Mouse (Mus musculus): ENCODE measurements at regions not wholly inside any gene's neighbourhood (a gene's known extent, or its start where the extent isn't known, plus 50 kb on each side); places are given as distances from the start of the nearest gene placed in this dataset.

GRCm38 (mm10) chr5:118355287-118355686 is 110.3 kb downstream of the 2410131K14Rik start:
- Histone ChIP-seq H3K4me3 (no peak overlapping the region), H3K27ac (no peak overlapping the region), H3K4me2 (no peak overlapping the region), H3K4me1 (peaks cover 14% of the 10 kb centered on the region), H3K36me3 (no peaks in the 10 kb centered on the region), H3K9me3 (replicated peaks) (0 out of 2 replicates have a peak, but pooled peaks cover 3% of the 10 kb centered on the region), H3K27me3 (replicated peaks) (peaks cover 18% of the 10 kb centered on the region), H3K9ac (no peak overlapping the region)
- no peak for ATAC-seq
- 83% methylated on average over 5 of the region's 5 CpGs for WGBS (ENCODE audit: insufficient replicate concordance)

GRCm38 (mm10) chr5:118355691-118356337 is 110.8 kb downstream of the 2410131K14Rik start:
- ATAC-seq, result no peak
- no peak overlapping the region for H3K27ac ChIP-seq
- 0 out of 2 replicates have a peak, but pooled peaks cover 3% of the 10 kb centered on the region for H3K9me3 ChIP-seq (replicated peaks)
- no peaks in the 10 kb centered on the region for H3K36me3 ChIP-seq
- H3K27me3 ChIP-seq (replicated peaks), result peaks cover 23% of the 10 kb centered on the region
- peaks cover 17% of the 10 kb centered on the region for H3K4me1 ChIP-seq
- WGBS (ENCODE audit: insufficient replicate concordance), result 72% methylated on average over 11 of the region's 11 CpGs
- H3K9ac ChIP-seq, result no peak overlapping the region
- H3K4me2 ChIP-seq, result no peak overlapping the region
- H3K4me3 ChIP-seq, result no peak overlapping the region

DNA sequence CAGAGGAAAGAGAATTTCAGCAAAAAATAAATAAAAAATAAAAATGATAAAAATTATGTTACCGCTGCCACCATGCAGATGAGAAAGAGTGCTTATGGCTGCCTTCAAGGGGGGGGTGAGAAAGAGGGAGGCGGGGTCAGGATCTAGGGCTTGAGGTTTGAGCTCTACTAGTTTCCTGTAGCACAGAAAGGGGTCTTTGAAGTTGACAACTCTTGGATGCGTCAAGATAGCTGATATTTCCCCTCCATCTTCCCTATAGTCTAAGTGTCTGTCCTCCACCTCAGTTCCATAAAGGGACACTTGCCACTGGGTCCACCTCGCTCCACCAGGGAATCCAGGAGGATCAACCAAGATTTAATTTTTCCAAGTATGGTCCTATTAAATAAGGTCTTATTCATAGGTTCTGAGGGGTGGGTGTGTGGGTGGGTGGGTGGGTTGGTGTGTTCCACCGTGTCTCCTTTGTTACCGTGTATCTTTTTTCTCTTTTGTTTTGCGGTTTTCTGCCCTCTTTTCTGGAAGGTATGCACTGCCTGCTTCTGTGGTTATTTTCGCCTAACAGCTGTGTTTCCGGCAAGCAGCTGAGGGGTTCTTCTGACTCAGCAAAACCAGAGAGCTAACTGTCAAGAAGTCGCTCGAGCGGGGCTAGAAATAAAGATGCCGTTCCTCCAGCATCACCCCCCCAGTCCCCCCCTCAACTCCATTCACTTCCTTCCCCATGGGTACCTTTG is 114.8 kb downstream of the 2410131K14Rik start:
- H3K27ac ChIP-seq, result no peak overlapping the region
- no peaks in the 10 kb centered on the region for H3K9me3 ChIP-seq (replicated peaks)
- H3K4me3 ChIP-seq, result no peak overlapping the region
- H3K27me3 ChIP-seq (replicated peaks), result peaks cover 43% of the 10 kb centered on the region
- no peak for ATAC-seq
- H3K9ac ChIP-seq, result no peak overlapping the region
- WGBS (ENCODE audit: insufficient replicate concordance), result 20% methylated on average over 13 of the region's 13 CpGs
- peaks cover 37% of the 10 kb centered on the region for H3K4me1 ChIP-seq
- H3K36me3 ChIP-seq, result no peaks in the 10 kb centered on the region
- H3K4me2 ChIP-seq, result peak overlapping the region; percentile 40

DNA sequence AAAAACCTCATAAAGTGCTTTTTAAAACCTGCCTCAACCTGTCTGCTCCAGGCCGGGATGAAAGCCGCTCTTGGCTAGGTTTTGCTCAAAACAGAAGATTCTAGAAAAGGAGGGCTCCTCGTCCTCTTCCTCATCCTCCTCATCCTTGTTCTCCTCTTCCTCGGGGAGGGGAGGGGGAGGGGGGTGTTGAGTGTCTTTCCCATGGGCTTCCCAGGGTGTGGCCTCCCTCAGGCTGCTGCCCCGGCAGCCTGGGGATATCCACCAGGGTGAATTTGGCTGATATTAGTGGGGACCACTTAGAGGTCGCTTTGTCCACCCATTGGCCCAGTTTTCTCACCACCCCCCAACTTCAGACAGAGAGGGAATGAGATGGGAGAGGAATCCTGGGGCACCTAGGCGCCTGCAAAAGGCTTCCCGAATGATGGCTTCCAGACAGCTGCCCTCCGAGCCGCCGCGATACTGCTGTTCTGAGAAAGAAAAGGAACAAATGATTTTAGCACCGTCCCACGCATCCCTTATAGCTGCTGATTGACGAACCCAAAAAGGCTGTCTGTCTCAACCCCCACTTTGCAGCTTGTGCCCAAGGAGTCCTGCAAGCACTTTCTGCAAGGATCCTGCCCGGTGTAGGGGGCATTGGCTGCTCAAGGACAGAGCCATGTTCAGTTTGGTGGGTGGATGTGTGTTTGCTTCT is 115.5 kb downstream of the 2410131K14Rik start:
- ATAC-seq, result no peak
- Histone ChIP-seq H3K9ac (no peak overlapping the region), H3K4me1 (peaks cover 42% of the 10 kb centered on the region), H3K27ac (no peak overlapping the region), H3K4me2 (peak overlapping the region; percentile 40), H3K36me3 (no peaks in the 10 kb centered on the region), H3K27me3 (replicated peaks) (peaks cover 43% of the 10 kb centered on the region), H3K4me3 (no peak overlapping the region), H3K9me3 (replicated peaks) (no peaks in the 10 kb centered on the region)
- WGBS (ENCODE audit: insufficient replicate concordance), result 44% methylated on average over 15 of the region's 16 CpGs

- no peak overlapping the region for H3K9ac ChIP-seq
- no peak for ATAC-seq
- H3K4me1 ChIP-seq, result peaks cover 38% of the 10 kb centered on the region
- 47% methylated on average over 13 of the region's 13 CpGs for WGBS (ENCODE audit: insufficient replicate concordance)
- no peak overlapping the region for H3K4me2 ChIP-seq
- H3K4me3 ChIP-seq, result no peak overlapping the region
- peaks cover 44% of the 10 kb centered on the region for H3K27me3 ChIP-seq (replicated peaks)
- no peaks in the 10 kb centered on the region for H3K9me3 ChIP-seq (replicated peaks)
- no peak overlapping the region for H3K27ac ChIP-seq
- no peaks in the 10 kb centered on the region for H3K36me3 ChIP-seq
These were observed 116.3 kb downstream of the 2410131K14Rik start for GRCm38 (mm10) chr5:118361133-118361852.

GRCm38 (mm10) chr5:118361853-118362406 is 116.9 kb downstream of the 2410131K14Rik start:
- Histone ChIP-seq H3K36me3 (no peaks in the 10 kb centered on the region), H3K27me3 (replicated peaks) (peaks cover 46% of the 10 kb centered on the region), H3K9ac (no peak overlapping the region), H3K4me2 (no peak overlapping the region), H3K4me3 (no peak overlapping the region), H3K27ac (no peak overlapping the region), H3K9me3 (replicated peaks) (no peaks in the 10 kb centered on the region), H3K4me1 (peaks cover 38% of the 10 kb centered on the region)
- WGBS (ENCODE audit: insufficient replicate concordance), result 40% methylated on average over 8 of the region's 8 CpGs
- no peak for ATAC-seq

DNA sequence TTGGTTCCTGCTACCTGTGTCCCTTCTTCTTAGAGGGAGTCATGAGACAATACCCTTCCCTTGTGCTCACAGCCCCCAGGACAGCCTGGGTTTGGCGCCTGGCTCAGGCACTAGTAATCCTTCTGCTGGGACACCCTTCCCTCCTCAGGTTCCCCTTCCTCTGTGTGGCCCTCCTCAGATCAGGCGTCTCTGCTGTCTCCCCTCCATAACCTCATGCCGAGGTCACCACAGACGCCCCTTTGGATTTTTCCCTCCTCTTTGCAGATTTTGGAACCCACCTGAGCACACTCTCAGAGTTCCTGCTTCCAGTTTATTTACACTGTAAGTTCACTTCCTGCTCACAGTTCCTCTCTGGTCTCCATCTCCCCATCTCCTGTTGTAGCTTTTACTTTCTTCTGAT is 117.7 kb downstream of the 2410131K14Rik start:
- ATAC-seq, result no peak
- Histone ChIP-seq H3K9ac (no peak overlapping the region), H3K36me3 (no peaks in the 10 kb centered on the region), H3K27me3 (replicated peaks) (peaks cover 46% of the 10 kb centered on the region), H3K4me3 (no peak overlapping the region), H3K27ac (no peak overlapping the region), H3K9me3 (replicated peaks) (no peaks in the 10 kb centered on the region), H3K4me2 (no peak overlapping the region), H3K4me1 (peaks cover 38% of the 10 kb centered on the region)
- 52% methylated on average over 4 of the region's 4 CpGs for WGBS (ENCODE audit: insufficient replicate concordance)

DNA sequence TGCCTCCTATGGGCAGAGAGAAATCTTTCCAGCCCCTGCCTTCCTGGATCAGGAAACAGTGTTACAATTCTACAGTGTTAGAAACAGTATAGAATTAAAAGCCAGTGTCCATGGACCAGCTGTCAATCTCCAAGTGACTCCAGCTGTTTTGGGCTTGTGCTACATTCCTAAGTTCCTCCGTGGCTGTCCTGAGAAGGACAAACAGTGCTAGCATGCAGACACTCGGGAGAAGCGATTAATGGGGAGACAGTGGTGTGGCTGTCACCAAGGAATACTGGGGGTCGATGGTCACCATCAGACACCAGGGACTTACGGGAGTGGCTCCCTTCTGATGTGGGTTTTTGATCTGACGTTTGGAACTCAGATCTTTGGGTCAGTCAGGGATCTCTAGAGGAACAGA is 118.1 kb downstream of the 2410131K14Rik start:
- Histone ChIP-seq H3K27ac (no peak overlapping the region), H3K27me3 (replicated peaks) (peaks cover 46% of the 10 kb centered on the region), H3K4me2 (no peak overlapping the region), H3K9me3 (replicated peaks) (no peaks in the 10 kb centered on the region), H3K4me3 (no peak overlapping the region), H3K4me1 (peaks cover 38% of the 10 kb centered on the region), H3K9ac (no peak overlapping the region), H3K36me3 (no peaks in the 10 kb centered on the region)
- ATAC-seq, result no peak
- 54% methylated on average over 6 of the region's 6 CpGs for WGBS (ENCODE audit: insufficient replicate concordance)

- WGBS (ENCODE audit: insufficient replicate concordance), result 37% methylated on average over 4 of the region's 4 CpGs
- no peaks in the 10 kb centered on the region for H3K36me3 ChIP-seq
- H3K9ac ChIP-seq, result no peak overlapping the region
- H3K9me3 ChIP-seq (replicated peaks), result no peaks in the 10 kb centered on the region
- ATAC-seq, result 0 out of 2 replicates have a peak, but pooled peaks have one; percentile 57
- peaks cover 38% of the 10 kb centered on the region for H3K4me1 ChIP-seq
- H3K27ac ChIP-seq, result no peak overlapping the region
- H3K4me2 ChIP-seq, result no peak overlapping the region
- H3K27me3 ChIP-seq (replicated peaks), result peaks cover 34% of the 10 kb centered on the region
- H3K4me3 ChIP-seq, result no peak overlapping the region
These were observed 119.6 kb downstream of the 2410131K14Rik start for GRCm38 (mm10) chr5:118364646-118365045.

- 71% methylated on average over 7 of the region's 7 CpGs for WGBS (ENCODE audit: insufficient replicate concordance)
- Histone ChIP-seq H3K36me3 (no peaks in the 10 kb centered on the region), H3K9ac (no peak overlapping the region), H3K4me1 (peaks cover 33% of the 10 kb centered on the region), H3K4me2 (no peak overlapping the region), H3K27me3 (replicated peaks) (peaks cover 29% of the 10 kb centered on the region), H3K4me3 (no peak overlapping the region), H3K27ac (no peak overlapping the region), H3K9me3 (replicated peaks) (no peaks in the 10 kb centered on the region)
- ATAC-seq, result no peak
These were observed 120.2 kb downstream of the 2410131K14Rik start for GRCm38 (mm10) chr5:118365196-118365595.

GRCm38 (mm10) chr5:118365651-118366050 is 120.6 kb downstream of the 2410131K14Rik start:
- Histone ChIP-seq H3K4me1 (peaks cover 28% of the 10 kb centered on the region), H3K9ac (no peak overlapping the region), H3K27me3 (replicated peaks) (peaks cover 25% of the 10 kb centered on the region), H3K9me3 (replicated peaks) (no peaks in the 10 kb centered on the region), H3K36me3 (no peaks in the 10 kb centered on the region), H3K27ac (no peak overlapping the region), H3K4me2 (no peak overlapping the region), H3K4me3 (no peak overlapping the region)
- 49% methylated on average over 5 of the region's 5 CpGs for WGBS (ENCODE audit: insufficient replicate concordance)
- no peak for ATAC-seq

All from liver, embryonic 12.5 days (tissue).